Mouse (Mus musculus): ENCODE measurements around the gene Batf.
"Not testable (repeated sequence)": the region's sequence is repeated elsewhere in the genome, so short reads cannot be mapped to it uniquely, and the experiment has no call there.

The Batf gene

DNA sequence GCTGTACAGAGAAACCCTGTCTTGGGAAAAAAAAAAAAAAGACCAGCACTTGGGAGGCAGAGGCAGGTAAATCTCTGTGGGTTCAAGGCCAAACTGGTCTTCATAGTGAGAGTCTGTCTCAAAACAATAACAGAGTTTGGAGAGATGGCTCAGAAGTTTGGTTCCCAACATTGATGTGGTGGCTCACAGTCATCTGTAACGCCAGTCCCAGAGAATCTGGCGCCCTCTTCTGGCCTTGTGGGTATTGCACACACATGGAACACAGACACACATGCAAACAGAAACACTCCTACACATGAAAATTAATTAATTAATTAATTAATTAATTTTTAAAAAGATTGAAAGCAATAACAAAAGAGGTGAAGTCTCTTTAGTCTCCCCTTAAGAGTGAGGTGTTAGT lies 4.1 kb upstream of the Batf start:
- no peak for DNase-seq (ENCODE audit: low read depth in 1 of 2, low spot score in 2 of 2)

DNA sequence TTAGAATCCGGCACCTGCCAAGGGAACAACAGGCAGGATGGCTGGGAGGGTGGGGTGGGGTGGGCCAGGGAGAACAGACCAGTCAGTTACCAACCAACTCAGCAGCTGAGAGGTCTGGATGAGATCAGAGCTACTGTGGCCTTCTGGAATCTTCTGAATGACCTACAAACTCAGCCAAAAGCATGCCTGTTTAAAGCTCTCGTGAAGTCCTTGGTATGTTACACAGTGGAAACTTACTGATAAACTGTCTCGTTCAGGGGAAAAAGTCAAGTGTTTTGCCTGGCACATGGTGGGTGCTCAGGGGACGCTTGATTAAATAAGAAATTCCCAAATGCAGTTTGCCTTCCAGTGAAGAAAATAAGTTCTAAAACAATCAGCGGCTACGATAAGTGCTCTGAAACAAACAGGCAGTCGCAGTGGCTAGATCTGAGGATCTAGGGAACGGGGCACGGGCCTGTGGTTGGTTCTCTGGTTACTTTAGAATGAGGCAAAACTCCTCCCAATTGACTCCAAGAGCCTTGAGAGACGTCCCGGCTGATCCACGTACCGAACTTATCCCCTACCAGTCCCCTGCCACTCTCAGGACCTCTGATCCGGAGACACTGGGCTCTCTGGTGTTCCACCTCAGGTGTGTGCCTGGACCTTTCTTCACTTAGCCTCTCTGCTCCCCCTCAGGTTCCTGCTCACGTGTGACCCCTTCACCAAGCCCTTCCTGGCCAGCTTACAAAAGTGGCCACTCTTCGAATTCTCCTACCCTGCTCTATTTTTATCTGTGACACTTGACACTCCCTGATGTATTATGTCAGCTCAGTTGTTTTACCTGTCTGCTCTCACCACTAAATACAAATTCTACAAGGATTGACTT lies 1.8 kb upstream of the Batf start:
- no peak for DNase-seq (ENCODE audit: low read depth in 1 of 2, low spot score in 2 of 2)

DNA sequence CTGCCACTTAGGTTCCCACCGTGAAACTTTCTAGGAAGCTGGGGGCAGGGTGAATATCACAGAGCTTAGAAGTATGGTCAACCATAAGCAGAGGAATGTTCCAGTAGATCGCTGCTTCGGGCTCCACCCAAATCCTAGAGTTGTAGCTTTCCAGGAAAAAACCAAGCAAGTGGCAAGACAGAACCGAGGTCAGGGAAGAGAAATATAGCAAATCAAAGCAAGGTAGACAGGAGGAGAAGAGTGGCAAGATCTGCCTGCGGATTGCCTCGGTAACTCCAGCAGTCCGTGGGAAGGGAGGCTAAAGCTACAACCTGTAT lies 706 bp downstream of the Batf start:
- no peak for DNase-seq (ENCODE audit: low read depth in 1 of 2, low spot score in 2 of 2)

GRCm38 (mm10) chr12:85687846-85688245 lies 1.4 kb downstream of the Batf start:
- no peak for DNase-seq (ENCODE audit: low read depth in 1 of 2, low spot score in 2 of 2)

- DNase-seq (ENCODE audit: low read depth in 1 of 2, low spot score in 2 of 2) = no peak
These were observed 9.3 kb downstream of the Batf start for GRCm38 (mm10) chr12:85695787-85696186.

GRCm38 (mm10) chr12:85696436-85696835 lies 10.0 kb downstream of the Batf start:
- DNase-seq (ENCODE audit: low read depth in 1 of 2, low spot score in 2 of 2) = no peak

DNA sequence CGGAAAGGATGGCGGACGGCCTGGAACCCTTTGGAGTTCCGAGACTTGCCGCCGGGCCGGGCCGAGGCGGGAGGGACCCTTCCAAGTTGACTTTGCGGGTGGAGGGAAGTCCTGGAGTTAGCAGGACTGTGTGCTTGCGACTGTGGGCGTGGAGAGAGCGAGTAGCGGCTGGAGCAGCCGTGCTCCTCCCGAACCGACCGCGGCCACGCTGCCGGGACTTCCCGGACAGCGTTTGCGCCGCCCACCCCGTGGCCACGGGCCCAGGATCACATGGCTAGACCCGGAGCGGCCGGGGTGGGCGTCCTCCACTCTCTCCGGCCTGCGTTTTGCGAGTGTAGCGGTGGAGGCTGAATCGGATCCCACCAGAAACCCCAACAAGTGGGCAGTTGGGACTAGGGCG lies 11.7 kb downstream of the Batf start:
- not testable (repeated sequence) for DNase-seq (ENCODE audit: low read depth in 1 of 2, low spot score in 2 of 2)

DNA sequence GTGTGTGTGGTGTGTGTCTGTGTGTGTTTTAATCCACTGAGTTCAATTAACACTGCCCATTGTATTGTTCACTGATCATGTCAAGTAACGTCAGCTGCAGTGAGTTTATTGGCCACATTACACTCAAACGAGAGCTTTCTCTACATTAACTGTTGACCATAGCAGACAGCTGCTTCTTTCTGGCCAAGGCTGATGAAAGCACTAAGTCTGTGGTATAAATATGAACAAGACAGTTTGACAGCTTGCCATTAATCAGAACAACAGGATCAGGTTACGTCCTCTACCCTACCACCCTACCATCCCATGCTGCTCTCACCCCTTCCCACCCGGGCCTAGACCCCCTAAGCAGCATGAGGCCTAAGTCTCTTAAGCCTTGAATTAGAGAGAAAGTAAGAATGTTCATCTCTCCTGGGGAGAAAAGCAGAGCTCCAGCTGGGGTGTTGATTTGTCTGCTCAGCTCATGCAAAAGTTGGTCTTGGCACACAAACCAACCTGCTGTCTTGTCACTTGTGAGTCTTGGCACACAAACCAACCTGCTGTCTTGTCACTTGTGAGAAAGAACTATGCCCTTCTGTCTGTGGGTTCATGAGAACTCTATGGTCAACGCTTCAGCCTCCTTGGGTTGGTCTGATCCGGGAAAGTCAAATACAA lies 13.8 kb downstream of the Batf start:
- DNase-seq (ENCODE audit: low read depth in 1 of 2, low spot score in 2 of 2) = no peak

DNA sequence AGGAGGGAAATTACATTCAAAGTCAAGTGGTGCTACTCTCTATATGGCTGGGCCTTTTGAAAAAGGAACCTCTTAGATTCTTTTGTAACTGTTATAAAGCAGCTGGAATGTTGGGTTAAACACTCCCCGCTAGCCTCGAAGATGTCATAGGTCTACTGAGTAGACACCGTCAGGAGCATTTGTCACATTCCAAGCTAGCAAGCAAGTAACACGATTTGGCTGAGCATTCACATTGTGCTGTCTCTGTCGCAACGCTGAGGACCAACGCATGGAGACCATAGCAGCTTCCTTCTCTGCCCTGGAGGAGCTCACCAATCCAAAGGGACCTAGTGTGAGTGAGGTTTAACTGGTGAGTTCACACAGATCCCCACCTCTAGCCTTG lies 14.4 kb downstream of the Batf start:
- no peak for DNase-seq (ENCODE audit: low read depth in 1 of 2, low spot score in 2 of 2)

DNA sequence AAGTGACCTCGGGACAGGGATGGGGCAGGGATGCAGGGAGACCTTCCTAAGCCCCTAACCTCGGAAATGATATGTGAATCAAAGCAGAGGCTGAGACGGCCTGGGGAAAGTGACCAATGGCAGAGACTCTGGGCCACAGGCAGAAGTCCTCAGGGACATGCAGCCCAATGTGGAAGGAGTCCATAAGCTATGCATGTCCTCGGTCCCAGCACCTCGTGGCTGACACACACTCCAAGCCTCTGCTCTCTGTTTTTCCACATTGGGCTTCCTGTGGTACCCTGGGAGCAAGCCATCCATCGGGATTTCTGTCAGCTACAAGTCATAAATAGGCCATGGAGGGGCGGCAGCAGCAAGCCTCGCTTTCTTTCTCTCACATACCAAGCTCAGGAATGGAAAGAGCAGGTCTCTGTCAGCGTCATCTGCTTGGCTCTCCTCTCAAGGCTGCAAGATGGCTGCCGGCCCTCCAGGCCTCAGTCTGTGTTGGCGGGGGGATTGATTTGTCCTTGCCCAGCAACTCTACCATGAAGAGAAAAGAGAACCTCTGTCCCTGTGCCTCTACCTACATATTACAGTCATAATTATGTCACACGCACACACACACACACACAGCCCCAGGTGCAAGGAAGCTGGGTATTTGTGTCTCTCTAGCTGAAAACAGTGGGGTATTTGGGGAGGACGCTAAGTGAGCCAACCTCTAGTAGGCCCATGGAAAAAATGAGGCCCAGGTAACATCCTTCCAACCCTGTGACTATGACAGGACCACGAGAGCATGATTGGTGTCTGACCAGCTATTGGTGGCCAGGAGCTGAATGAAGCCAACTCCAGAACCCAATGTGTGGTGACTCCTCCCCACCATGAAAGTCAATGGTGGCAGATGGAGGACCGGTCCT lies 15.9 kb downstream of the Batf start:
- no peak for DNase-seq (ENCODE audit: low read depth in 1 of 2, low spot score in 2 of 2)

DNA sequence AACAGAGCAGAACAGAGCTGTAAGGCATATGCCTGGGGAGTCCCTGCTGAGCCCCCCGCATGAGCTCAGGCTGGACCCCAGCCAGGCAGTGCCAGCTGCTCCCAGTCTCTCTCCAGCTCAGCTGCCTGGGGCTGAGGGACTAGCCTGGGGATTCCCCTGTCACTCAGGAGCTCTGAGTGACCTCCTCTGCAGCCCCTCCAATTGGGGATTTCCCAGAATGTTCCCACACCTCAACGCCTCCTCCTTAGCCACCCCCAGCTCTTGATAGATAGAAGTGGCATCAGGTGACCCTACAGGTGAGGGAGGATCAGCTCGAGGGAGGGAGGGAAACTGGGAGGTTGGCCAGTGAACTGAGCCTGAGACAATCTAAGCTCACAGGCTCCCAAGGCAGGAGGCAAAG lies 17.0 kb downstream of the Batf start:
- no peak for DNase-seq (ENCODE audit: low read depth in 1 of 2, low spot score in 2 of 2)

DNA sequence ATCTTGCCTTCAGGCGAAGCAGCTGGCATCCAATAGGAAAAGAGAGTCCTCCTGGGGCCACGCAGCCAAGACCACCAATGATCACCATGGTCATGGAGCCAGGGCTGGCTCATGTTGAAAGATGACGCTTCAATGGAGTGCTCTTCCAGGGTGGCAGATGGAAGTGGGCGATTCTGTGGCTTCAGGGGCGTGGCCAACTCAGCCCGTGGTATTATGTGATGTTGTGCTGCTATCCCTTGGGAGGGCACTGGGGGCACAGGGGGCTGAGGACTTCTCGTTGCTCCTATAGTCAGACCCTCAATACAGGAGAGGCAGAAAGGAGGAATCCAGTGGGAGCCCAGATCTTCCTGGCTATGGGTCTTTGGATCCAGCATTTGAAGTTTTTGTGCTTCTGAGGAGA lies 18.1 kb downstream of the Batf start:
- DNase-seq (ENCODE audit: low read depth in 1 of 2, low spot score in 2 of 2) = no peak

DNA sequence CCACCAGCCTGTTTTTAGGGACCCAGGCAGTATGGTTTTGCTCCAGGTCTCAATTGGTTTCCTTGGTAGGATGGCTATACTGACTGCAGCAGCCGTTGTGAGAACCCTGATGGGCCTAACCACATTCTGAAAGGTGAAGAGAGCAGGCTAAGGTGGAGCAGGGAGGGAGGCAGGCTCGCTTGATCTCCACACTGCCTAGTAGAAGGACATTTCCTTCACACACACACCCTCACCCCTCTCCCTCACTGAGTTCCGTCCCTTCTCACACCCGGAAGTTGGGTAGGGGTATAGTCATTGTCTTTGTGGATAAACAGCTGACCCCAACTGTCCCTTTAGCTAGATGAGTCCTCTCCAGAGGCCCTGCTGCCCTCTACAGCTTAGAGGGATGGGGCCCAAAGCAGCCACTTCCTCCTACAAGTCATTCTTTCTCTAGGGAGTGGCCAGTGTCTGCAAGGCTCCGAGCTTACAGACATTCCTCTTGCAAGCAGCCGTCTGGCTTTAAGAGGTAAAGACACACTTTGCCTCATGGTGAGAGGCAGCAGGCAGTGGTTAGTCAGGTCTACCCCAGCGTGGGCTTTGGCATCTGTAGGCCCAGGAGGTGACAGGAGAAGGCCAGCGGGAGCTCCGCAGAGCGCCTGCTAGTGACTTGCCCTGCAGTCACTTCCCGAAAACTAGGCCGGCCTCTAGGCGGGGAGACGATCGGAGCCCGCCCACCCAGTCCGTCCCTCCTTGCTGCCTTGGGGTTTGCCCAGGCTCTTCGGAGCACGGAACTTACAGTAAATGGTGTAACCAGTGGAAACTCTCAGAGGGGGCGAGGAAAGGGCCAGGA lies 18.7 kb downstream of the Batf start:
- peak; percentile 87 to 93 for DNase-seq (ENCODE audit: low read depth in 1 of 2, low spot score in 2 of 2)

- DNase-seq (ENCODE audit: low read depth in 1 of 2, low spot score in 2 of 2) = no peak
These were observed 19.5 kb downstream of the Batf start for GRCm38 (mm10) chr12:85705831-85706530.

- no peak for DNase-seq (ENCODE audit: low read depth in 1 of 2, low spot score in 2 of 2)
These were observed 20.4 kb downstream of the Batf start for GRCm38 (mm10) chr12:85706906-85707305.

GRCm38 (mm10) chr12:85707391-85707790 lies 20.9 kb downstream of the Batf start:
- no peak for DNase-seq (ENCODE audit: low read depth in 1 of 2, low spot score in 2 of 2)

GRCm38 (mm10) chr12:85708556-85708955 lies 22.1 kb downstream of the Batf start:
- no peak for DNase-seq (ENCODE audit: low read depth in 1 of 2, low spot score in 2 of 2)

- DNase-seq (ENCODE audit: low read depth in 1 of 2, low spot score in 2 of 2) = peak; percentile 81 to 84
These were observed 24.2 kb downstream of the Batf start for GRCm38 (mm10) chr12:85710695-85711094.

- DNase-seq (ENCODE audit: low read depth in 1 of 2, low spot score in 2 of 2) = no peak
These were observed 26.1 kb downstream of the Batf start for GRCm38 (mm10) chr12:85712587-85712986.

- DNase-seq (ENCODE audit: low read depth in 1 of 2, low spot score in 2 of 2) = no peak
These were observed 27.7 kb downstream of the Batf start for GRCm38 (mm10) chr12:85714126-85714525.

Data from monocyte, adult 2 months (primary cell).